Mouse (Mus musculus) c-Kit-positive CD71-negative TER-119-negative erythroid progenitor cells, embryonic 14.5 days (primary cell): ENCODE measurements around the gene Capza1.

Experiments used
- DNase-seq: peaks from one replicate; pipeline ENCODE4 v3.0.0-alpha.2; 2013; ENCODE audit warnings: low read depth

The Capza1 gene

DNA sequence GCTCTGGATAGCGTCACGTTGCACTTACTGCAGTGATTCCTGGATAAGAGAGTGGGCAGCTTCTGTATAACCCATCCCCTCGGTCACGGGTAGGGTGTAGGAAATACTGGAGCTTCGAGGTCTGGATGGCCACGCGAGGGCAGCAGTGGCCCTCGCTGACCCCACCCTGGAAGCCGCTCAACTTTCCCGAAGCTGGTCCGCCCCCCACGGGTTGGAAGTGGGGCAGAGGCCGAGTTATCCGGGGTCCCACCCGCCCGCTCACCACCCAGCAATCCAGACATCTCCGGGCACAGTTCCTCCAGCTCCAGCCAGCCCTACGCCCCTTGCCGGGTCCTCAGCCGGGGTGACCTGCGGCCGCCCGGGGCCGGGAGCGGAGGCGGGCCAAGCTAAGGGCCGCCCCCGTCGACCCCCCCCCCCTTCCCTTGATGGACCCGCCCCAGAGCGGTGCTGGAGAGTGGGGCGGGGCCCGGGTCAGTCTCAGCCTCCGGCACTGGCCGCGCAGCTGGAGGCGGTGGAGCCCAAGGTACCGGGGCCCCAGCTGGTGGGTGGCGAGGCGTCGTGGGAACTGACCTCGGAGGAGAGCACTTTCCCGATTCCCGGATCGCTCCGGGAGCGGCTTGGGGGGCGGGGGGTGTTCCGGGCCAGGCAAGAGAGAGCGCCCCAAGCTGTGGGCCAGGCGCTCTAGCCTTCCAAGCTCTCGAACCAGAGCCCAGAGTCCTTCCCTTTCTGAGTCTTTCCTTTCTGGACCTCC is 75.6 kb downstream of the Capza1 start:
- no peak for DNase-seq

DNA sequence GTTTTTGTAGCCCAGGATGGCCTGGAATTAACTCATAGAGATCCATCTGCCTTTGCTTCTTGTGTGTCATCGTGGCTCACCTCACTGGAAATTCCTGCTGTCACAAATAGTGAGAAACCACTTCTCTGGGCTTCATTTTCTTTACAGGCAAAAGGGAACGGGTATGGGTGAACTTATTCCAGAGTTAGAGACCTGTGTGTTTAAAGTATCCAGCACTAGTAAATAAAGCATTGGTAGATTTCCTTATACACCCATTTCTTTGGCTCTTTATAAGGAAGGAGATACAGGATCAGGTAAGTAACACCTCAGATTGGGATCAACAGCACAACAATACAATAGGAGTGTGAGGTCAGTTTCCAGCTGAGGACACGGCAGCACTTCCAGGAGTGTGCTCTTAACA is 76.2 kb downstream of the Capza1 start, which contains the start of gene Rhoc:
TSS of gene Rhoc (plus strand) at position 301 of the 400 bp plus-strand sequence.
- no peak for DNase-seq

DNA sequence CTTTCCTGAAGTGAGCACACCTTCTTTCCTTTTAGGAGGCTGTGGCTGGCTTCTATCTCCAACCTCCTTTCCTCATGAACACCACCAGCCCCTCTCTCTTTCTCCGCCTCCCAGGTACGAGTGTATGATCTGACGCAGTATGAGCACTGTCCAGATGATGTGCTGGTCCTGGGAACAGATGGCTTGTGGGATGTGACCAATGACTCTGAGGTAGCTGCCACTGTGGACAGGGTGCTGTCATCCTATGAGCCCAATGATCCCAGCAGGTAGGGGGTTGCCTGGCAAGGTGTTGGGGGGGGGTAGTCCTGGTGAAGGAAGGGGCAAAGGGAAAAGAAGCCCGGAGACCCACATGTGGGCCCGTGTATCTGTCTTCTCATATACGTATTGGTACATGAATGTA is 79.0 kb downstream of the Capza1 start:
- DNase-seq: no peak

DNA sequence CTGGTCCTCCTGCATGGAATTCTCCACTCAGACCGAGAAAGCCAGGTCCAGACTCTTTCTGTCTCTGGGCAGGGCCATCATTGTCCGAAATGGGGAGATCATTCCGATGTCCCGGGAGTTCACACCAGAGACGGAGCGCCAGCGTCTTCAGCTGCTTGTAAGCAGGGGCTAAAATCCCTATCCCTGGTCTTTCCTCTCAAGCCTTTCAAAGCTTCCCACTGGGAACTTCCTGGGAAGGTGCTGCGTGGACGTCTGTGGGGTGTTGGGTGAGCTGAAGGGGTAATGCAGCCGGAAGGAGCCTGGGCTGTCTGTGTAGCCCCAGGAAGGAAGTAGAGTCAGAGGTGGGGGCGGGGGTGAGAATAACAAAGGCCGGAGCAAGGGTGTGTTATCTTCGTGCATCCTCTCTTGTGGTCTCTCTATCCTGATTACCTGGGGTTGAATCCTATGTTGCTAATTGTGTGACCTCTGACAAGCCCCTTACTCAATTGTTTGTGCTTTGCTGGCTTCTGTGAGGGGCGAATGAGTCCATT is 80.3 kb downstream of the Capza1 start:
- no peak for DNase-seq

DNA sequence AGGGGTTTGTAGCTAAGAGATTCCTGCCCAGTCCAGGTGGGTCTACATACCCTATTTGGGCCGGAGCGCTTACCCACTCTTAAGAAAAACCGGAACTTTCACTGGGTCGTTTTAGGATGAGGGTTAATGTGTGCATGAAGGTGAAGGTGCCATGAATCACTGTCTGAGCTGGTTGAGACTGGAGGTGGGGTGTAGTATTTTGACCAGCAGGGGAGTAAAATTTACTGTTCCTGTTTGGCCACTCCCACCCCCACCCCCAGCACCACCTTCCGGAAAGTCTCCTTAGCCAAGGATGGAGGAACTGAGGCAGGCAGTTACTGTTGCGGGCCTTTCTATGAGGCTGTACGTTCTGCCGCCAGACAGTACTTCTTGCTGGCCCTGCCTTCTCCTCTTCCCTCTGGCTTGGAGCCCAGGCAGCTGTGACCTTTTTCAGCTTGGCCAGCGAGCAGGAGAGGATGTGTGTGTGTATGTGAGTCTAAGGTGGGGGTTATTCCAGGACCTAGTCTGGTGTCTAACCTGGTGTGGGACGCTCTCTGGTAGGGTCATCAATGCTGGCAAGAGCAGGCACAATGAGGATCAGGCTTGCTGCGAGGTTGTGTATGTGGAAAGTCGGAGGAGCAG is 82.1 kb downstream of the Capza1 start:
- DNase-seq: no peak

DNA sequence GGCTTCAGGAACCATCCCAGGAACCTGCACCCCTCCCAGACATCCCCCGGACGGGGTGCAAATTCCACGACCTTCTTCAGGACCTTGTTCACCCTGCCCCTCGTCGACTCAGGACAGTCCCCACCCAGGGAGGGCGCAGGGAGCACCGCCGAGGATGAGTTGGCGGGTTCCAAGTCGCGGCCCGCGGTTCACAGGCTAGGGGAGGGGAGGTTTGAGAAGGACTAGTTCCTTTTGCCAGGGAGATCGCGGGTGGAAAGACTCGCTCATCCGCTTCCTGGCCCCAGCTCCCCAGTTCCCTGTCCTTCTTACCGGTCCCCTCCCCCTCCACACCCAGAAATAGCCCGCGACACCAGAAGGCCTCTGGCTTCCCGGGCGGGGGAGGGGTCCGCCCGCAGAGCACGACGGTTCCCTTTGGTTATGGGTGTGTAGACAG is 82.8 kb downstream of the Capza1 start, which contains the start of gene Fam19a3:
TSS of gene Fam19a3 (minus strand) at position 370 of the 433 bp plus-strand sequence.
- no peak for DNase-seq

DNA sequence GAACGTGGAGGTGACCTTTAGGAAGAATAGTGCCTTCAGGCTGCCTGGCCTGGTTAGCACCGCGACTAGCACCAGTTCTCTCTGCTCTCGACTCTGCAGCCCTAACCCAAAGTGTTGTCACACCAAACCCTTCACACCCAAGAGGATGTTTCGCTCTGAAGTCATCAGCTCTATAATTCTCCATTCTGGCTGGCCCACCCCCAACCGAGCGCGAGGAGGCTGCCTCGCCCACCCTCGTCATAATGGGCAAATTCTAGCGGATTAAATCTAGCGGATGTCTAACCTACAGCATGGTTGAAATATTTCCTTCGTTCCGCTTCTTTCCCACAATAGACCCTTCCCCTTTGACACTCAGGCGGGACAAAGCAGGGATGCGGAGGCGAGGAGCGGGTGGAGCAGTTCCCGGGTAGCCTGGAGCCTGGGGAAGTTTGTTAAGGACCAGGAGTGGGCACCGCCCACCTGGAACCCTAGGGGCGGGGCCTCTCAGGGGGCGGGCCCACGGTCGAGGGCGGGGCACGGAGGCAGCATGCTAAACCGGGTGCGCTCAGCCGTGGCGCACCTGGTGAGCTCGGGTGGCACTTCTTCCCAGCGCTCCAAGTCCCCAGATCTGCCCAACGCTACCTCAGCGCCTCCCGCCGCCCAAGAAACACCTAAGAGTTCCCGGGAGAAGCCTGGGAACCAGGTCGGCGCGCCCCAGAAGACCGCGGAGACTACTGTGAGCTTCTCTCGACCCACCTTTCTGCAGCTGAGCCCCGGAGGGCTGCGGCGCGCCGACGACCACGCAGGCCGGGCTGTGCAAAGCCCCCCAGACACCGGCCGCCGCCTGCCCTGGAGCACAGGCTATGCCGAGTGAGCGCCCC is 83.5 kb downstream of the Capza1 start, which contains the start of gene Ppm1j:
TSS of gene Ppm1j (plus strand) at position 496 of the 860 bp plus-strand sequence.
- no peak for DNase-seq

DNA sequence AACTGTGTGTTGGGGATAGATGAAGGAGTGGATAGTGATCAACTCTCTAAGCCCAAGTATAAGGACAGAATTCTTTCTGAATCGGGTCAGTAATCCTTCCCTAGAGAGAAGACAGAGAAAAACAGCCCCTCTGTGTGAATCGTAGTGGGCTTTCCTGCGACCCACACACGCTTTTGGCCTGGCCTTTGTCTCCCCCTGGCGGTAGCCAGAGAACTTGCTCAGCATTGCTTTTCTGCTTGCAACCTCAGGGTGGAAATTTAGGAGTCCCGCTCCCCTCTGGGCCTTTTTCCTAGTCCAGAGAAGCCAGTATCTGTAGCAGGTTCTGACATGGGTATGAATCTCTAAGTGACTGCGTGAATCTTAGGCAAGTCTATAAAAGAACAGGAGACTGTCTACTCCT is 84.4 kb downstream of the Capza1 start:
- no peak for DNase-seq

DNA sequence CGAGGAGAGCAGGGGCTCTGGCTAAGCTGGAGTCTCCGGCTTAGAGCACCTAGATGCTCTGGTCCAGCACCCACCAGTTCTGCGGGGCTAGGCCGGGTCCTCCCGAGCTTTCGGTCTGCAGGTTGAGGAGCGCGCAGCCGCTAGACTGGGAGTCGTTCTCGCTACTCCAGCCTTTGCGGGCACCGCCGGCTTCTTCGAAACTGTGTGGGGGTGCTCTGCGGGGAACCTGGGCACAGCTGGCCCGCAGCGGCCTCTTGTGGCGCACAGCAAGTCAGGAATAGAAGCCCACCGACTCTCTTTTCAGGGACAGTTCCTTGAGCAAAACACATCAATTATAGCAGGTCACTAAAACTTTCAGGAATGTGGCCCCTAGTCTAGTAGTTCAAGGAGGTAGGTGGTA is 87.0 kb downstream of the Capza1 start:
- DNase-seq: no peak

DNA sequence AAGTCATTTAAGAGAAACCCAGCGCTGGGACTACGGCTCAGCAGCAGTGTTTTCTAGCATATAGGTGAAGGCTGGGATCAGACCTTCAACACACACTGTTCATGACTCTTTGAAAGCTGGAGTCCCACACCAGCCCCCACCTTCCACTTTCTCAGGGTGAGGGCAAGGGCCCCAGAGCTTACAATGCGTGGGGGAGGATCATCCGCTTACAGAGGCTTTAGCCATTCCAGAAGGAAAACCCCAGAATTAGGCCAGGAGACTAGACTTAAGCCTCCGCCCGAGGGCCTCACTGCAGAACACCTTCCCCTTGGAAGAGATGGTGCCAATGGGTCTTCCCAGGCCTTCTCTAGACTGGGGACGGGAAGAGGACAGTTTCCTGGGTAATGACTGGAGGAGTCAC is 91.0 kb downstream of the Capza1 start:
- no peak for DNase-seq
